Mouse (Mus musculus) limb, embryonic 14.5 days (tissue): ENCODE results near the gene Acp6. TPM values are rescaled to one million over a fixed set of nuclear protein-coding genes. Genes with fewer than 3 reads are reported as not detected.

Experiments
- ATAC-seq: fragments of 200-750 bp; cut with Nextera tagmentation; 2 replicates; pipeline ENCODE4 v1.8.0; 2017; ENCODE audit warnings: low read depth, moderate number of reproducible peaks, moderate TSS enrichment; ENCODE audit not compliant: low FRiP score
- DNase-seq: peaks from one replicate; pipeline ENCODE4 v3.0.0-alpha.2; 2015; ENCODE audit warnings: low spot score
- H3K27ac ChIP-seq: fragments of 300-500 bp; sonication (generic); replicated peaks from 2 replicates; pipeline ENCODE4 v1.5.1; 2014; ENCODE audit warnings: low read depth, mild to moderate bottlenecking, low read length, moderate library complexity, mixed read lengths
- H3K27me3 ChIP-seq: fragments of 300-500 bp; sonication (generic); 2 replicates; pipeline ENCODE4 v1.6.1; 2014; ENCODE audit warnings: low read length, mixed read lengths; ENCODE audit not compliant: control insufficient read depth, insufficient read depth
- H3K36me3 ChIP-seq: fragments of 300-500 bp; sonication (generic); 2 replicates; pipeline ENCODE4 v1.6.1; 2014; ENCODE audit warnings: mild to moderate bottlenecking, low read length, moderate library complexity, mixed read lengths; ENCODE audit not compliant: control insufficient read depth, insufficient read depth
- H3K4me1 ChIP-seq: fragments of 300-500 bp; sonication (generic); 2 replicates; pipeline ENCODE4 v1.6.1; 2014; ENCODE audit warnings: antibody characterized with exemption, low read length, mixed read lengths; ENCODE audit not compliant: control insufficient read depth, insufficient read depth
- H3K4me2 ChIP-seq: fragments of 300-500 bp; sonication (generic); replicated peaks from 2 replicates; pipeline ENCODE4 v1.6.1; 2014; ENCODE audit warnings: low read depth, mild to moderate bottlenecking, low read length, moderate library complexity; ENCODE audit not compliant: severe bottlenecking
- H3K4me3 ChIP-seq: fragments of 300-500 bp; sonication (generic); replicated peaks from 2 replicates; pipeline ENCODE4 v1.5.1; 2014; ENCODE audit warnings: low read length
- H3K9ac ChIP-seq: fragments of 300-500 bp; sonication (generic); 2 replicates; pipeline ENCODE4 v1.6.1; 2014; ENCODE audit warnings: mild to moderate bottlenecking, low read depth, low read length, moderate library complexity; ENCODE audit not compliant: severe bottlenecking
- H3K9me3 ChIP-seq: fragments of 300-500 bp; sonication (generic); 2 replicates; pipeline ENCODE4 v1.6.1; 2016; ENCODE audit warnings: low read length; ENCODE audit not compliant: control insufficient read depth
- POLR2A ChIP-seq: fragments of 200-500 bp; IDR thresholded peaks from 2 replicates; pipeline ENCODE4 v1.8.0; 2012; ENCODE audit warnings: inconsistent platforms, mild to moderate bottlenecking, moderate library complexity, borderline replicate concordance; ENCODE audit not compliant: insufficient read depth, insufficient read length; ENCODE audit errors: extremely low read depth
- WGBS: fragments of 180-500 bp; shearing (Covaris S2); extraction: QIAGEN DNeasy Blood & Tissue Kit; methylation state at CpG from one replicate; pipeline ENCODE4 v1.1.7; 2014; 5-methylcytosine and 5-hydroxymethylcytosine counted together
- polyA plus RNA-seq, 2 experiments: library from polyadenylated mRNA; depleted of rRNA in 1 of 2; stranded (reverse) in 1 of 2; unstranded in 1 of 2; fragments of >200 nt; fragmentation: Nextera tagmentation in 1 of 2; extraction: Ambion mirVana in 1 of 2; gene quantifications; 2 replicates each; pipeline versions ENCODE4 v1.2.1 to v1.2.3; 2012 to 2014

Gene Acp6
- polyA plus RNA-seq, 2 experiments: 38.8 to 44.5 TPM

DNA sequence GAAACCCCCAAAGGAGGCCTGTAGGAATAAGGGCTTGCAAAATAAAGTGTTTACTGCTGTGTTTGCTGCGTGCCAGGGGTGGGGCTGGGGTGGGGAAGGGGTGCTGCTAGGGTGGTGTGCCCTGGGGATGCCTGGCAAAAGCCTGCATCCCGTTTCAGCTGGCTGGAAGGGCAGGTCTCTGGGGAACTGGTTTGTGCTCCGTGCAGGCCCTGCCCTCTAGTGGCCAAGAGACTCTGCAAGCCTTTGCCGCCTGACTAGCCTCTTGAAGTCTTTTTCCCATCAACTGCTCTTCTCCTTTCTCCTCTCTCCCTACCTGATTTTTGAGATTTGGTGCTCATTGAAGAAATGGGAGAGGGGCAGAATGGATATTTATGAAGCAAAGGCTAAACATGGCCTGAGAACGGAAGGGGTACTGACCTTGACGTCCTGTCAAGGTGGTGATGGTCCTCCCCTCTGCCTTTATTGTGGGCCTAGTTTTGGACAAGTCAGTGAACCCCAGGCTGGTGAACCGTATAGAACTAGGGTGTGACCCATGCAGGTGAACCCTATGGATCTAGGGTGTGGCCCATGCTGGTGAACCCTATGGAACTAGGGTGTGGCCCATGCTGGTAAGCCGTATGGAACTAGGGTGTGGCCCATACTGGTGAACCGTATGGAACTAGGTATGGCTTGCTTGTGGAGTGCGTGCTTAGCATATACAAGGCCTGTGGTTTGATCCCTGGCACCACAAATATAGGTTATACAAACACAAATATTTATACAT lies 26.7 kb downstream of the Acp6 start:
- Histone ChIP-seq H3K9ac (no peak overlapping the region), H3K27me3 (peaks cover 9% of the 10 kb centered on the region; the same call in 1 of the 2 replicates), H3K4me1 (no peaks in the 10 kb centered on the region), H3K36me3 (no peaks in the 10 kb centered on the region), H3K4me2 (no peak overlapping the region), H3K9me3 (no peaks in the 10 kb centered on the region), H3K27ac (no peak overlapping the region), H3K4me3 (no peak overlapping the region)
- DNase-seq: peak; percentile 74
- 45% methylated on average over 10 of the region's 10 CpGs for WGBS
- no peak for TF ChIP-seq POLR2A
- ATAC-seq: no peak

DNA sequence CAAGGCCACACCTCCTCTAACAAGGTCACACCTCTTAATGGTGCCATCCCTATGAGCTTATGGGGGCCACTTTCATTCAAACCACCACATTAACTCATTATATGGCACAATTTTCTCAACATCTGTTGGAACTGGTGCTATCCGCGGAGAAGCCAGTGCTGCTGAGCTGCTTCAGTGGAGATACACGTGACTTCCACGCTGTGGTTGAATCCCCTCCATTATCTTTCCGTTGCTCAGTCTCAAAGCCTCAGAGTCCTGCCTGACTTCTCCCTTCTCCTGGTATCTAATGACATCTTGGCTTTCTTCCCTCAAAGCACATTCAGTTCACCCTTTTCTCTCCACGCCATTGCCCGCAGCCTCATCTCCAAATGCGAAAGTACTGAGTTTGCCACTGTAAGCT lies 38.0 kb downstream of the Acp6 start:
- H3K9me3 ChIP-seq: no peaks in the 10 kb centered on the region
- ATAC-seq: no peak
- H3K4me1 ChIP-seq: peaks cover 5% of the 10 kb centered on the region; the same call in 1 of the 2 replicates
- no peak for TF ChIP-seq POLR2A
- no peak overlapping the region for H3K9ac ChIP-seq
- H3K36me3 ChIP-seq: no peaks in the 10 kb centered on the region
- 88% methylated on average over 8 of the region's 8 CpGs for WGBS
- no peak overlapping the region for H3K27ac ChIP-seq
- H3K4me2 ChIP-seq: no peak overlapping the region
- H3K27me3 ChIP-seq: no peaks in the 10 kb centered on the region
- no peak for DNase-seq
- H3K4me3 ChIP-seq: no peak overlapping the region

DNA sequence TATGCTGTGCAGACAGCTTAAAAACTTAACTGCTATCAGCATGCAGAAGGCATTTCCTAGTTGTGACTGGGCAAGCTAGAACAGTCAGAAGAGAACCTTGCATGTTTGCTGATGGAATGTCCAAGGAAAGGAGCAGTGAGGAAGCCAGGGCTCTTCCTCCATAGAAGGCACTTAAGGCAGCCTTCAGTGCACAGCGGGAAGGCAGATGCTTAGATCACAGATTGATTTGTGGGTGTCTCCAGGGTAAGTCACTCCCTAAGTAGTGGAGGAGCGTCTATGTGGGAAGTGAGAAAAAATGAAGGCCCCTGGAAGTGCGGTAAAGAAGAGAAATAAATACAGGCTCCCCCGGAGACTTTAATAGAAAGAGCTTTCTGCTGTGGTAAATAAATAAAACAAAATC lies 40.7 kb downstream of the Acp6 start:
- DNase-seq (no peak), ATAC-seq (no peak)
- H3K27me3 ChIP-seq: no peaks in the 10 kb centered on the region
- H3K9me3 ChIP-seq: no peaks in the 10 kb centered on the region
- H3K4me1 ChIP-seq: no peaks in the 10 kb centered on the region
- no peak overlapping the region for H3K4me3 ChIP-seq
- H3K9ac ChIP-seq: no peak overlapping the region
- WGBS: 15% methylated on average over 4 of the region's 4 CpGs
- H3K36me3 ChIP-seq: peaks cover 19% of the 10 kb centered on the region
- H3K4me2 ChIP-seq: no peak overlapping the region
- TF ChIP-seq POLR2A: no peak
- H3K27ac ChIP-seq: no peak overlapping the region

DNA sequence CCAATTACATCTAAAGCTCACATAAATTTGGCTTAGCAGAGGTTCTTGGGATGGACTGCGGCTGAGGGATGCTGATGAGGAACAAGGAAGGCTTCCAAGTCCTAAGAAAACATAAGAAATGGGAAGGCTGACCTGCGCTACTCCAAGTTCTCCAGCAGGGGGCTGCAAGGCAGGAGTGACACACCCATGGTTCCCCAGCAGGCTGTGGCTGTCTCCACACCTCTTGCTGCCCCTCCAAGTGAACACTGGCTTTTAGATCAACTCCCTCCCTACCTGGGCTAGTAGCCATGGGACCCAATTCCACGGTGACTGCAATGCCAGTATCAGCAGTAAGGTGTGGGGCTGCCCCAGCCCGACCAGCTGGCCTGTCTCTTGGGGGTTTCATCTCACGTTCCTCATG lies 43.4 kb downstream of the Acp6 start:
- WGBS: 35% methylated on average over 5 of the region's 5 CpGs
- peak; percentile 75 for DNase-seq
- no peaks in the 10 kb centered on the region for H3K9me3 ChIP-seq
- no peaks in the 10 kb centered on the region for H3K4me1 ChIP-seq
- TF ChIP-seq POLR2A: no peak
- ATAC-seq: peak; percentile 41; the same call in 1 of the 2 replicates
- H3K9ac ChIP-seq: no peak overlapping the region
- no peak overlapping the region for H3K4me3 ChIP-seq
- no peak overlapping the region for H3K4me2 ChIP-seq
- H3K36me3 ChIP-seq: peaks cover 45% of the 10 kb centered on the region
- H3K27ac ChIP-seq: no peak overlapping the region
- H3K27me3 ChIP-seq: no peaks in the 10 kb centered on the region

DNA sequence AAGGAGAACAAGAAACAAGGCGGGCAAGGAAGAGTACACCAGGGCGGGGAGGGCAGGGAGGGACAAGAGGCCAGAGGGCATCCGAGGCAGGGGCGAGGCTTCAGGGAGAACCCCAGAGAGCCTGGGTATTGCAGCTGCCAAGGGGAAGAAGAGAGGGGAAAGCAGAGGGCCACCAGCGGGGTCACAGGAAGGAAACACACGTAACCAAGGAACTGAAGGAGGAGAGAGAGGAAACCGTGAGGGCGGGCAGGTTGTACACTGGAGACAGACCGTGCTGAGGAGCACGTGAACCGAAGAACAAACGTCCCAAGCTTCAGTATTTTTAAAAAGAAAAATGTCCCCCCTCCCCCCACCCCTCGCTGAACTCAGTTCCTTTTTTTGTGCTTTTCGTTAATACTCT lies 45.3 kb downstream of the Acp6 start:
- Histone ChIP-seq H3K27me3 (no peaks in the 10 kb centered on the region), H3K4me2 (no peak overlapping the region), H3K4me1 (no peaks in the 10 kb centered on the region), H3K27ac (no peak overlapping the region), H3K9ac (no peak overlapping the region), H3K4me3 (no peak overlapping the region), H3K36me3 (peaks cover 64% of the 10 kb centered on the region), H3K9me3 (no peaks in the 10 kb centered on the region)
- no peak for DNase-seq
- TF ChIP-seq POLR2A: no peak
- ATAC-seq: no peak
- 80% methylated on average over 14 of the region's 14 CpGs for WGBS
